Mouse (Mus musculus) ES-E14 (cell line): ENCODE measurements at regions not wholly inside any gene's neighbourhood (a gene's known extent, or its start where the extent isn't known, plus 50 kb on each side); places are given as distances from the start of the nearest gene placed in this dataset.

Experiments used
- DNase-seq: peaks from one replicate; pipeline ENCODE4 v3.0.0-alpha.2; 2013; ENCODE audit warnings: low read depth, low spot score
- H3K27ac ChIP-seq: 2 replicates; pipeline ENCODE4 v1.5.1; 2012; ENCODE audit warnings: low read depth, mild to moderate bottlenecking, low read length, moderate library complexity, mixed read lengths; ENCODE audit not compliant: poor library complexity, insufficient read depth, severe bottlenecking
- H3K36me3 ChIP-seq: 2 replicates; pipeline ENCODE4 v1.6.1; 2012; ENCODE audit warnings: mild to moderate bottlenecking, low read length, moderate library complexity, mixed read lengths; ENCODE audit not compliant: control insufficient read depth, poor library complexity, insufficient read depth, severe bottlenecking
- H3K4me1 ChIP-seq, 2 experiments: fragments of 150-350 bp in 1 of 2; sonication (generic) in 1 of 2; 2 replicates each; pipeline ENCODE4 v1.6.1; 2012; ENCODE audit warnings: low read length in 2 of 2, mild to moderate bottlenecking in 1 of 2, mixed read lengths in 1 of 2; ENCODE audit not compliant: control insufficient read depth in 2 of 2, insufficient read depth in 2 of 2, poor library complexity in 1 of 2
- H3K4me3 ChIP-seq, 2 experiments: fragments of 150-350 bp in 1 of 2; sonication (generic) in 1 of 2; 2 replicates each; pipeline ENCODE4 v1.5.1; 2012; ENCODE audit warnings: low read length in 2 of 2, low read depth in 1 of 2, mild to moderate bottlenecking in 1 of 2, mixed read lengths in 1 of 2; ENCODE audit not compliant: insufficient read depth in 1 of 2, poor library complexity in 1 of 2, severe bottlenecking in 1 of 2
- H3K9ac ChIP-seq: 2 replicates; pipeline ENCODE4 v1.6.1; 2012; ENCODE audit warnings: low read depth, mild to moderate bottlenecking, low read length, mixed read lengths; ENCODE audit not compliant: poor library complexity, insufficient read depth, severe bottlenecking
- H3K9me3 ChIP-seq: fragments of 150-350 bp; sonication (generic); 2 replicates; pipeline ENCODE4 v1.6.1; 2012; ENCODE audit warnings: low read depth, mild to moderate bottlenecking, low read length; ENCODE audit not compliant: control insufficient read depth, insufficient read depth
- CHD2 ChIP-seq: IDR thresholded peaks from 2 replicates; pipeline ENCODE4 v1.6.1; 2014; ENCODE audit warnings: mild to moderate bottlenecking, low read depth, low read length, inconsistent platforms
- HCFC1 ChIP-seq: IDR thresholded peaks from 2 replicates; pipeline ENCODE4 v1.6.1; 2012; ENCODE audit warnings: low read length, inconsistent platforms, borderline replicate concordance; ENCODE audit not compliant: insufficient read depth
- MAFK ChIP-seq: IDR thresholded peaks from 2 replicates; pipeline ENCODE4 v1.6.1; 2014; ENCODE audit warnings: mild to moderate bottlenecking, low read depth, low read length, inconsistent platforms; ENCODE audit not compliant: insufficient read depth
- ZC3H11A ChIP-seq: IDR thresholded peaks from 2 replicates; pipeline ENCODE4 v1.6.1; 2012; ENCODE audit warnings: low read depth, mild to moderate bottlenecking, inconsistent platforms, low read length, borderline replicate concordance
- ZNF384 ChIP-seq: IDR thresholded peaks from 2 replicates; pipeline ENCODE4 v1.6.1; 2012; ENCODE audit warnings: low read depth, low read length, inconsistent platforms
- in situ Hi-C, 2 experiments: fragments of 600-800 bp; cut with MboI; formaldehyde crosslinking; loops; one replicate each; pipeline ENCODE4 v1.15.1; 2025; ENCODE audit warnings: low sequenced_read_pairs in 2 of 2, inconsistent platforms in 1 of 2; ENCODE audit not compliant: unreplicated experiment in 2 of 2

DNA sequence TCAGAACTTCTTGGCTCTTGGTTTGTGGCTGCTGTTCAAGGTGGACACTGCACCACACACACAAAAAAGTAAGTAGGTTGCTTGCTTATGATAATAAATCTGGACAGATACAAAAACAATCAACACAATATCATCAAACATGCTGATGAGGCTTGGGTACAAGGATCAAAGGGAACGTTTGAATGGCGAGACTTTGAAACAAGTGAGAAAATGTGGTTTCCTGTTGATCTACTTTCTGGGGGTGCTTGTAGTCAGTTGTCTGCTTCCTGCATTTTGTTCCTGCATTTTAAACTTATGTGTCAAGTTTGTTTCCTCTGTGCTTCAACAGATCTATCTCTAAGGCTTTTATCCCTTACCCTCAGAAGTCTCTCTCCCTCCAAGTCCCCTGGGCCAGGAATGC, 128.7 kb upstream of the Dmrta1 start:
- TF ChIP-seq MAFK (no peak), ZC3H11A (no peak), ZNF384 (no peak), HCFC1 (no peak), CHD2 (no peak)
- no peaks in the 10 kb centered on the region for H3K9me3 ChIP-seq
- H3K27ac ChIP-seq: no peak overlapping the region
- in situ Hi-C loops: no loop called here
- H3K9ac ChIP-seq: no peak overlapping the region
- no peaks in the 10 kb centered on the region for H3K4me1 ChIP-seq
- DNase-seq: no peak
- no peak overlapping the region for H3K4me3 ChIP-seq
- H3K36me3 ChIP-seq: no peaks in the 10 kb centered on the region

DNA sequence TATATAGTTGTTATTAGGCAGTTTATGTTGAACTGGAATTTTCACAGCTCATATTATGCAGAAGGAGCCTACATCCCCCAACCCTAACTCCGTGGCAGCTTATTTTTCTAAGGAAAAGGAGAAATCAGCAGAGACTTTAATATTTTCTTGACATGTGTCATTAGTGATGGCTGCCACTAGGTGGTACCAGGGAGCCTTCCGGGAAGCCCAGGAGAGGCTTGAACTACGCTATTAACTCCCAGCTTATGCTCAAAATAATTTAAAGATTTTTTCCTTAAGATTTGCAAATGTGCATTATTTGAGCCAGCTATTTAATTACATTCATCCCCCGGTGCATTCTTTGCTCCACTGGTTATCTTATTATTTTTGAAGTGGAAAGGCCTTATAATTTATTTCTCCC, 146.8 kb upstream of the Dmrta1 start:
- Histone ChIP-seq H3K36me3 (no peaks in the 10 kb centered on the region), H3K4me3 (no peak overlapping the region), H3K9ac (no peak overlapping the region), H3K27ac (no peak overlapping the region), H3K4me1 (no peaks in the 10 kb centered on the region), H3K9me3 (no peaks in the 10 kb centered on the region)
- TF ChIP-seq MAFK: no peak
- TF ChIP-seq ZC3H11A: peak; percentile 22; the same call in 1 of the 2 replicates
- no peak for TF ChIP-seq ZNF384
- TF ChIP-seq CHD2: no peak
- no peak for DNase-seq
- in situ Hi-C loops: no loop called here

DNA sequence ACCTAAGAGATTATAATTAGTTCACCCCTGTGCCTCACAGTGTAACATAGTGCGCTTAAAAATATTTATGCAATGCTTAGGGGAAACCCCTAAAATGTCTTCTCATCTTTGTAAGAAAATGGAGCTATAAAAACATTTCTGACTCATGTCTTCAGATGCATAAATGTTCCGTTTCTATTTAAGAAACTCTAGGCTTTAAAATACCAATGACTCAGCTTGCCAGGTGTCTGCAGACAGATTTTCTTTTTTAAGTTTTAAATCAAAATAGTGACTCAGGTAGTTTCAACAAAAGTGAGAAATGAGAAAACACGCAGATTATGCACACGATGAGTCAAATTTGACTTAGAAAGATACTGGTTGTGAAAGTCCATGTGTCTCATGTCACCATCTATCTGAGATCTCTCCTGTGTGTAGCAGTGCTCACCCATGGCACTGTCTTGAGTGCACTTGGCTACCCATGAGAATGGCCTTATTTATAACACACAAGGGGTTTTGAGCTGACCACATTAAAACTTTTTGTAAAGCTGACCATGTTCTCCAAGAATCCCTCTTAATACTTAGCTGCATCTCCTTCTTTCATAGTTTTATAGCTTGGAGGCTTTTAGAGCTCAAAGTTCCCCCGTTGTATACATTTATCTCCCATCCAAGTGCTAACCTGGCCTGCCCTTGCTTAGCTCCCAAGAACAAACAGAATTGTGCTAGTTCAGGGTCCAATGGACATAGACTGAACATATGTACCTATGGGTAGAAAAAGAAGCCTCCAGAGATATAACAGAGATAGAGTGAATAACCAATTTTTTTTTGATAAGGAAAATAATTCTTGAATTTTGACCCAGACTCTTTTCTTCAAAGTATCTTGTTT, 149.0 kb upstream of the Dmrta1 start:
- Histone ChIP-seq H3K9me3 (no peaks in the 10 kb centered on the region), H3K4me1 (no peaks in the 10 kb centered on the region), H3K4me3 (no peak overlapping the region), H3K9ac (no peak overlapping the region), H3K27ac (no peak overlapping the region), H3K36me3 (no peaks in the 10 kb centered on the region)
- TF ChIP-seq MAFK (no peak), HCFC1 (no peak), ZC3H11A (no peak), CHD2 (no peak)
- in situ Hi-C loops: no loop called here
- no peak for DNase-seq

DNA sequence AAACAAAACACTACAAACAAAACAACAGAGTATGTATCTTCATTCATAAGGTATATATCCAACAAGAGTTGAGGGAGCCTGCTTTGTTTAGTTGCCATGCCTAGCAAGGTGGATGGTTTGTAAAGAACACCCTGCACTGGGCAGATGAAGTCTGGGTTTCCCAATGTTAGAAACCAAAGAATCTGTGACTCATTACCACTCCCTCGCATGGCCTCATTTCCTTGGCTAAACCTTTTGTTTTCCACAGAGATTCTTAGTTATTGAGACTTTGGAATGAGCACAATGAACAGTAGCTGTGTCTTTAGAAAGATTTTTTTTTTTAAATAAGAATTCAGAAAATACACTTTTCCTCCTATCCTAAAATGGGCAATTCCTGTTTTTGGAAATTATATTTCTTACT, 151.3 kb upstream of the Dmrta1 start:
- Histone ChIP-seq H3K9me3 (no peaks in the 10 kb centered on the region), H3K4me1 (no peaks in the 10 kb centered on the region), H3K4me3 (no peak overlapping the region), H3K36me3 (no peaks in the 10 kb centered on the region), H3K27ac (no peak overlapping the region), H3K9ac (no peak overlapping the region)
- no peak for DNase-seq
- TF ChIP-seq ZNF384: no peak
- TF ChIP-seq MAFK: no peak
- TF ChIP-seq HCFC1: no peak
- TF ChIP-seq CHD2: no peak
- TF ChIP-seq ZC3H11A: no peak
- in situ Hi-C loops: loop anchor here in 1 of 2 experiments (10.0 kb wide), 1 partner anchor 383 kb away; no protein-coding TSS in a partner anchor
